Comparison of ENCODE assay signal across 8 mouse cellular contexts in genomic region chr7:128529126-128529525, GRCm38 (mm10). TPM values are rescaled to one million over a fixed set of nuclear protein-coding genes. Genes with fewer than 3 reads are reported as not detected.
A peak's percentile ranks its signal among the peaks of the same experiment; 100 is the strongest.
DNase-seq lines count a peak whose midpoint lies in the region; ATAC-seq and TF ChIP-seq lines count a peak whose summit lies in the region.

No protein-coding gene starts in this region.

- no peaks in the 10 kb centered on the region for H3K9me3 ChIP-seq in heart, embryonic 12.5 days (replicated peaks)
- no peaks in the 10 kb centered on the region for H3K9me3 ChIP-seq in MEL (replicated peaks; ENCODE audit: insufficient read depth, low read length)
- no peaks in the 10 kb centered on the region for H3K9me3 ChIP-seq in heart, embryonic 15.5 days (replicated peaks)
- no peaks in the 10 kb centered on the region for H3K9me3 ChIP-seq in midbrain, embryonic 11.5 days (ENCODE audit: control insufficient read depth, low read length)

- H3K9ac ChIP-seq in heart, embryonic 12.5 days, result no peak overlapping the region; the same call in 1 of the 2 replicates
- no peak overlapping the region for H3K9ac ChIP-seq in MEL (ENCODE audit: control insufficient read depth, low read depth, low read length, poor library complexity, severe bottlenecking)
- H3K9ac ChIP-seq in heart, embryonic 15.5 days, result no peak overlapping the region
- H3K9ac ChIP-seq in midbrain, embryonic 11.5 days (ENCODE audit: low read length), result no peak overlapping the region

- TF ChIP-seq EP300 in MEL (IDR thresholded peaks at IDR 0.05; ENCODE audit: low read depth in 1 of 2, low read length in 2 of 2), result no peak

- TF ChIP-seq POLR2A in MEL (IDR thresholded peaks at IDR 0.05; ENCODE audit: control insufficient read depth in 1 of 2, insufficient read depth in 1 of 2, low read depth in 1 of 2, low read length in 2 of 2, poor library complexity in 1 of 2), result no peak

- 0 out of 2 replicates have a peak, but pooled peaks cover 2% of the 10 kb centered on the region for H3K36me3 ChIP-seq in heart, embryonic 12.5 days
- peaks cover 0 to 44% of the 10 kb centered on the region in 2 experiments; a peak in 2 of 4 replicates for H3K36me3 ChIP-seq in MEL (ENCODE audit: control insufficient read depth in 1 of 2, insufficient read depth in 2 of 2, low read length in 2 of 2)
- no peaks in the 10 kb centered on the region for H3K36me3 ChIP-seq in heart, embryonic 15.5 days
- H3K36me3 ChIP-seq in midbrain, embryonic 11.5 days (ENCODE audit: control insufficient read depth, insufficient read depth, low read length), result no peaks in the 10 kb centered on the region

- peaks cover 41% of the 10 kb centered on the region for H3K79me2 ChIP-seq in MEL (ENCODE audit: control insufficient read depth, insufficient read depth, low read length, poor library complexity)

- no peak for TF ChIP-seq RAD21 in MEL (IDR thresholded peaks at IDR 0.05; ENCODE audit: low read depth, low read length)

- 0 out of 2 replicates have a peak overlapping the region, but pooled peaks have one; percentile 0 for H3K4me3 ChIP-seq in heart, embryonic 12.5 days
- no peak overlapping the region for H3K4me3 ChIP-seq in MEL (ENCODE audit: control insufficient read depth in 1 of 2, insufficient read depth in 1 of 2, low read depth in 2 of 2, low read length in 2 of 2)
- no peak overlapping the region for H3K4me3 ChIP-seq in heart, embryonic 15.5 days
- no peak overlapping the region for H3K4me3 ChIP-seq in midbrain, embryonic 11.5 days (ENCODE audit: low read depth, low read length)

- H3K27ac ChIP-seq in heart, embryonic 12.5 days (ENCODE audit: poor library complexity, severe bottlenecking), result peak overlapping the region; percentile 94
- H3K27ac ChIP-seq in MEL (ENCODE audit: control insufficient read depth, low read depth, low read length), result peak overlapping the region; percentile 8; the same call in 1 of the 2 replicates
- H3K27ac ChIP-seq in heart, embryonic 15.5 days, result peak overlapping the region; percentile 90
- H3K27ac ChIP-seq in midbrain, embryonic 11.5 days (ENCODE audit: low read depth, low read length), result no peak overlapping the region

- H3K4me1 ChIP-seq in heart, embryonic 12.5 days (replicated peaks), result peaks cover 76% of the 10 kb centered on the region
- peaks cover 22 to 43% of the 10 kb centered on the region in 2 experiments for H3K4me1 ChIP-seq in MEL (ENCODE audit: control insufficient read depth in 1 of 2, insufficient read depth in 2 of 2, low read length in 2 of 2)
- H3K4me1 ChIP-seq in heart, embryonic 15.5 days (replicated peaks), result peaks cover 84% of the 10 kb centered on the region
- peaks cover 23% of the 10 kb centered on the region for H3K4me1 ChIP-seq in midbrain, embryonic 11.5 days (ENCODE audit: control insufficient read depth, insufficient read depth, low read length)

- DNase-seq in heart, adult 8-10 months (ENCODE audit: low spot score), result no peak
- peak; percentile 21 for DNase-seq in MEL (ENCODE audit: low read depth, low spot score)
- DNase-seq in midbrain, embryonic 11.5 days (ENCODE audit: low spot score, missing footprints), result peak; percentile 83
- no peak for DNase-seq in thymus, postnatal 10 days (ENCODE audit: low spot score in 2 of 2)
- DNase-seq in adrenal gland, adult 18-20 months (ENCODE audit: low spot score in 2 of 2), result no peak
- no peak for DNase-seq in thymus, postnatal 4 days

- TF ChIP-seq CTCF in MEL (IDR thresholded peaks at IDR 0.05 in 2 of 3, conservative IDR thresholded peaks at IDR 0.05 in 1 of 3; ENCODE audit: control insufficient read depth in 1 of 3, insufficient read depth in 1 of 3, low read depth in 2 of 3, low read length in 3 of 3, poor library complexity in 1 of 3, severe bottlenecking in 1 of 3), result no peak

- 21% methylated on average over 6 of the region's 6 CpGs for WGBS in heart, embryonic 12.5 days
- WGBS in heart, embryonic 15.5 days, result 30% methylated on average over 6 of the region's 6 CpGs
- 63% methylated on average over 6 of the region's 6 CpGs for WGBS in midbrain, embryonic 11.5 days

- H3K27me3 ChIP-seq in heart, embryonic 12.5 days (replicated peaks), result no peaks in the 10 kb centered on the region
- H3K27me3 ChIP-seq in MEL (ENCODE audit: control insufficient read depth in 1 of 2, insufficient read depth in 2 of 2, low read length in 2 of 2), result no peaks in the 10 kb centered on the region
- H3K27me3 ChIP-seq in heart, embryonic 15.5 days, result no peaks in the 10 kb centered on the region
- H3K27me3 ChIP-seq in midbrain, embryonic 11.5 days (ENCODE audit: control insufficient read depth, insufficient read depth, low read length), result peaks cover 6% of the 10 kb centered on the region

- H3K4me2 ChIP-seq in heart, embryonic 12.5 days, result peak overlapping the region; percentile 56
- H3K4me2 ChIP-seq in heart, embryonic 15.5 days, result peak overlapping the region; percentile 37; the same call in 1 of the 2 replicates
- no peak overlapping the region for H3K4me2 ChIP-seq in midbrain, embryonic 11.5 days

- no peak for ATAC-seq in heart, embryonic 12.5 days (ENCODE audit: insufficient number of reproducible peaks, low FRiP score)
- ATAC-seq in heart, embryonic 15.5 days (replicated peaks; ENCODE audit: insufficient number of reproducible peaks, insufficient read depth, low FRiP score, low read depth), result no peak
- ATAC-seq in midbrain, embryonic 11.5 days (ENCODE audit: low FRiP score), result no peak

TF ChIP-seq in MEL, 35 proteins besides CTCF, POLR2A, EP300 and RAD21:
- no peak for TF ChIP-seq MAX (IDR thresholded peaks at IDR 0.05; ENCODE audit: low read length)
- no peak for TF ChIP-seq NELFE (IDR thresholded peaks at IDR 0.05; ENCODE audit: low read depth, low read length)
- no peak for TF ChIP-seq USF2 (IDR thresholded peaks at IDR 0.05; ENCODE audit: borderline replicate concordance in 1 of 2, insufficient read depth in 1 of 2, low read depth in 1 of 2, low read length in 2 of 2)
- TF ChIP-seq BHLHE40 (IDR thresholded peaks at IDR 0.05; ENCODE audit: borderline replicate concordance, low read depth, low read length), result no peak
- no peak for TF ChIP-seq NRF1 (IDR thresholded peaks at IDR 0.05; ENCODE audit: insufficient read depth, low read depth, low read length, poor library complexity, severe bottlenecking)
- no peak for TF ChIP-seq MAFK (IDR thresholded peaks at IDR 0.05; ENCODE audit: borderline replicate concordance, low read depth, low read length)
- no peak for TF ChIP-seq ZC3H11A (IDR thresholded peaks at IDR 0.05; ENCODE audit: low read depth, low read length)
- no peak for TF ChIP-seq MAZ (IDR thresholded peaks at IDR 0.05; ENCODE audit: low read depth, low read length)
- no peak for TF ChIP-seq MYB (IDR thresholded peaks at IDR 0.05; ENCODE audit: low read depth, low read length)
- TF ChIP-seq TBP (IDR thresholded peaks at IDR 0.05; ENCODE audit: low read depth, low read length), result no peak
- no peak for TF ChIP-seq GATA1 (IDR thresholded peaks at IDR 0.05; ENCODE audit: low read depth, low read length)
- TF ChIP-seq JUND (IDR thresholded peaks at IDR 0.05; ENCODE audit: low read depth, low read length), result no peak
- TF ChIP-seq TCF12 (IDR thresholded peaks at IDR 0.05; ENCODE audit: low read depth, low read length), result no peak
- TF ChIP-seq KAT2A (conservative IDR thresholded peaks at IDR 0.05; ENCODE audit: low read depth, low read length), result no peak
TF ChIP-seq in MEL: peak in this region for 0.

RNA-seq across cellular contexts. Expression of gene Bag3, which starts 5.7 kb away (rescaled TPM):
- 21.3 and 22.0 TPM in 2 replicates for polyA plus RNA-seq in heart, embryonic 12.5 days (2016; fragmentation: Nextera tagmentation; extraction: Ambion mirVana)
- total RNA-seq in heart, adult 8-10 months (2022), result 100 to 1,000 TPM; 281 to 370 (median 342) TPM
- total RNA-seq in MEL (2012; rRNA removed), result 5.1 and 5.8 TPM in 2 replicates
- polyA plus RNA-seq in MEL (2012; ENCODE audit: insufficient read depth in 1 of 2, insufficient read length in 2 of 2, low read depth in 1 of 2, low replicate concordance in 2 of 2, missing spikeins in 1 of 2), result 10 to 100 TPM in 1 of 2 experiments, not detected in 1; 13.4 TPM
- polyA plus RNA-seq in heart, embryonic 15.5 days (2015; fragmentation: Nextera tagmentation; extraction: Ambion mirVana), result 26.1 and 29.0 TPM in 2 replicates
- 3.0 and 4.3 TPM in 2 replicates for polyA plus RNA-seq in midbrain, embryonic 11.5 days (2014; fragmentation: Nextera tagmentation; extraction: Ambion mirVana)
- 100 to 1,000 TPM; 316 to 330 TPM for total RNA-seq in adrenal gland, adult 18-20 months (2021)

Comparison
In these comparisons a context has a peak if more than half of its experiments do, and no peak if none do; other contexts are left out.
1. DNase-seq: peak in MEL (single experiment) and midbrain, embryonic 11.5 days (single experiment); none in heart, adult 8-10 months (single experiment), thymus, postnatal 10 days (0 of 2), adrenal gland, adult 18-20 months (0 of 2) and thymus, postnatal 4 days (single experiment).